Mouse (Mus musculus) intestine, embryonic 15.5 days (tissue): Measurements from ENCODE around the gene Fndc3b. TPM values are rescaled to one million over a fixed set of nuclear protein-coding genes. Genes with fewer than 3 reads are reported as not detected.

Experiments used
- ATAC-seq: fragments of 200-750 bp; cut with Nextera tagmentation; 2 replicates; pipeline ENCODE4 v1.8.0; 2017; ENCODE audit warnings: moderate TSS enrichment, moderate library complexity
- H3K27ac ChIP-seq: fragments of 300-500 bp; sonication (generic); 2 replicates; pipeline ENCODE4 v1.5.1; 2015; ENCODE audit warnings: mild to moderate bottlenecking, inconsistent platforms
- H3K27me3 ChIP-seq: fragments of 300-500 bp; sonication (generic); replicated peaks from 2 replicates; pipeline ENCODE4 v1.6.1; 2015; ENCODE audit warnings: inconsistent platforms
- H3K36me3 ChIP-seq: fragments of 300-500 bp; sonication (generic); 2 replicates; pipeline ENCODE4 v1.6.1; 2015; ENCODE audit warnings: inconsistent platforms
- H3K4me1 ChIP-seq: fragments of 300-500 bp; sonication (generic); replicated peaks from 2 replicates; pipeline ENCODE4 v1.6.1; 2015; ENCODE audit warnings: inconsistent platforms
- H3K4me2 ChIP-seq: fragments of 300-500 bp; sonication (generic); replicated peaks from 2 replicates; pipeline ENCODE4 v1.6.1; 2015; ENCODE audit warnings: mild to moderate bottlenecking, inconsistent platforms
- H3K4me3 ChIP-seq: fragments of 300-500 bp; sonication (generic); replicated peaks from 2 replicates; pipeline ENCODE4 v1.5.1; 2015; ENCODE audit warnings: inconsistent platforms
- H3K9ac ChIP-seq: fragments of 300-500 bp; sonication (generic); 2 replicates; pipeline ENCODE4 v1.6.1; 2015; ENCODE audit warnings: inconsistent platforms
- H3K9me3 ChIP-seq: fragments of 300-500 bp; sonication (generic); 2 replicates; pipeline ENCODE4 v1.6.1; 2016; ENCODE audit warnings: inconsistent platforms
- WGBS: fragments of 180-500 bp; shearing (Covaris S2); methylation state at CpG from one replicate; pipeline ENCODE4 v1.1.7; 2015; 5-methylcytosine and 5-hydroxymethylcytosine counted together
- polyA plus RNA-seq: library from polyadenylated mRNA; unstranded; fragments of >200 nt; fragmentation: Nextera tagmentation; extraction: Ambion mirVana; gene quantifications from 2 replicates; pipeline ENCODE4 v1.2.1, GENCODE M21; 2015

Fndc3b gene
- polyA plus RNA-seq, 1 experiment from 2014 or later = 20.1 TPM

DNA sequence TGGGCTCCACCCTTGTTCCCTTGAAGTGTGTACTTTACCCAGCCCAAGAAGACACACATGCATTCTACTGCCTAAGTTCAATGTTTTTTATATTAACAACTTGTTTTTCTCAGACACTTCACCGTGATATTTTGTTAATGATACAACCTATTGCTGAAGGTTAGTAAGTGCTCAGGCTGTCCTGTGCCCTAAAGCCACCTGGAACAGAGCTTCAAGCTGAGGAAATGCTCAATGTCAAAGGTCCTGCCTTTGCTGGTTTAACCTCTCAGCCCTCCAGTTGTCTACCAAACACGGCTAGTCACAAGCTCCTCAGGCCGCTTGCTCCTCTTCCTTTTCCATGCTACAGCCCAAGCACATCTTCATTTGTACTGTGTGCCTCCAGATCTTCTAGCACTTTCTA is 157.3 kb downstream of the Fndc3b start:
- Histone ChIP-seq H3K36me3 (no peaks in the 10 kb centered on the region), H3K27me3 (no peaks in the 10 kb centered on the region), H3K27ac (no peak overlapping the region), H3K4me3 (no peak overlapping the region), H3K9me3 (no peaks in the 10 kb centered on the region), H3K4me1 (peaks cover 4% of the 10 kb centered on the region; the same call in 1 of the 2 replicates), H3K4me2 (no peak overlapping the region), H3K9ac (no peak overlapping the region)
- WGBS = 89% methylated on average over 3 of the region's 3 CpGs
- ATAC-seq = no peak

DNA sequence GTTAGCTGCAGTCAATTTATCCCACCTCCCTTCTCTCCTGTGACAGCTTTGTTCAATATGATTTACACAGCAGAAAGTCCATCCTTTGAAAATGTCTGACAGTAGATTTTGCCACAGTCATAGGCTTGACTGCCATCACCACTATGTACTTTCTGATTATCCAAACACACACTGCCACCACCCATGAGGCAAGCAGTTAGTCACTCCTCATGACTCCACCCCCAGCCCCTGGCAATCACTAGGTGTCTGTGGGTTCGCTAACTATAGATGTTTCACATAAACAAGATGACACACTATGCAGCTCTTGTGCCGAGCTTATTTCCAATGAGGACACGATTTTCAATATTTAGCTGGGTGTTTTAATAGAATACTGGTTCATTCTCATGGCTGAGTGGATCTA is 160.1 kb downstream of the Fndc3b start:
- Histone ChIP-seq H3K27me3 (no peaks in the 10 kb centered on the region), H3K4me1 (no peaks in the 10 kb centered on the region), H3K36me3 (no peaks in the 10 kb centered on the region), H3K4me3 (no peak overlapping the region), H3K4me2 (no peak overlapping the region), H3K9ac (no peak overlapping the region), H3K27ac (no peak overlapping the region), H3K9me3 (no peaks in the 10 kb centered on the region)
- WGBS = 87% methylated on average over 3 of the region's 3 CpGs
- ATAC-seq = no peak

DNA sequence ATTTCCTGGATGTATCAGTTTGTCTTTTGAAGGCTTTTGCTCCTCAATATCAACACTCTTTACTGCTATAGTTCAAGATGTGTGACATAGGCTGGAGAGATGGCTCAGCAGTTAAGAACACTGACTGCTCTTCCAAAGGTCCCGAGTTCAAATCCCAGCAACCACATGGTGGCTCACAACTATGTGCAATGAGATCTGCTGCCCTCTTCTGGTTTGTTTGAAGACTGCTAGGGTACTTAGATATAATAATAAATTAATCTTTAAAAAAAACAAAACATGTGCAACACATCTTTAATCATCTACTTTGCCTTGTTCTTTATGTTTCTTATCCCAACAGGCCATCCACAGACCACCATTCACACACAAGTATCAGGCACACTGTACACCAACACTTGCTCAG is 160.7 kb downstream of the Fndc3b start:
- Histone ChIP-seq H3K4me3 (no peak overlapping the region), H3K9me3 (no peaks in the 10 kb centered on the region), H3K9ac (no peak overlapping the region), H3K36me3 (no peaks in the 10 kb centered on the region), H3K4me2 (no peak overlapping the region), H3K4me1 (no peaks in the 10 kb centered on the region), H3K27me3 (no peaks in the 10 kb centered on the region), H3K27ac (no peak overlapping the region)
- 87% methylated on average over 1 of the region's 1 CpGs for whole genome bisulfite sequencing
- no peak for ATAC-seq

DNA sequence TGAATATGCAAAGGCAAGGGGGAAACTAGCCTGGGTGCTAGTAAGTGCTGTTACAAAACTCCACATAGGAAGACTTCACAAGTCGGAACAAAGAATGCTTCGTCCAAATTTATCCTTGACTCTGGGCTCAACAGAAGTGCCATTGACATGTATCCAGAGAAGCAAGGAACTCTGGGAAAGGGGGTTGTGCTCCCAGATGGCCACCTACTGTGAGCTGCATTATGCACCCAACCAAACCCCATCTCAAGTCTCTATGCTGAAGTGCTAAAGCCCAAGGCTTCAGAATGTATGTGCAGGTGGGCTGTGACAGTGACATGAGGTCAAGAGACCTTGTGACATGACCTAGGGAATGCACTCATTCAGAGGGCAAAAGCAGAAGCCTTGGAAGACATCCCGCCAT is 165.5 kb downstream of the Fndc3b start:
- H3K4me2 ChIP-seq = no peak overlapping the region
- WGBS = 91% methylated on average over 3 of the region's 3 CpGs
- H3K9me3 ChIP-seq = no peaks in the 10 kb centered on the region
- no peak overlapping the region for H3K9ac ChIP-seq
- no peaks in the 10 kb centered on the region for H3K4me1 ChIP-seq
- no peak overlapping the region for H3K27ac ChIP-seq
- no peak overlapping the region for H3K4me3 ChIP-seq
- H3K27me3 ChIP-seq = no peaks in the 10 kb centered on the region
- ATAC-seq = no peak
- no peaks in the 10 kb centered on the region for H3K36me3 ChIP-seq

DNA sequence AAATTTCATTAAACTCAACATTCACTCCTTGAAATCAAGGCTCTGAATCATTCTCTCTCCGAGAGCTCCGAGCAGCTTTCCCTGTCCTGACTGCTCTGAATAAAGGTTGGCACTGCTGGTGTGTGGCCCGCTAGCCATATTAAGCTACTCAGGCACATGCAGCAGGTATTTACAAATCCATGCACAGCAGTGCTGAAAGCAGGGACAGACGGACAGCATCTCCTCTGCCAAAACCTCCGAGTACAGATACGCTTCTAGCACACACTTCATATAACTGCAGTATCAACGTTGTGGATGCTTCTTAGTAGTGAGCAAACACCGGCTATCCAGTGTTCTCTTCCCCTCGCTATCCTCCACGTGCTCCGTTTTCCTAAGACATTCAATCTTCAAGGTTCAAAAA is 167.0 kb downstream of the Fndc3b start:
- ATAC-seq = no peak
- WGBS = 95% methylated on average over 11 of the region's 11 CpGs
- Histone ChIP-seq H3K9me3 (no peaks in the 10 kb centered on the region), H3K9ac (no peak overlapping the region), H3K36me3 (no peaks in the 10 kb centered on the region), H3K27me3 (no peaks in the 10 kb centered on the region), H3K4me2 (no peak overlapping the region), H3K27ac (no peak overlapping the region), H3K4me1 (no peaks in the 10 kb centered on the region), H3K4me3 (no peak overlapping the region)

DNA sequence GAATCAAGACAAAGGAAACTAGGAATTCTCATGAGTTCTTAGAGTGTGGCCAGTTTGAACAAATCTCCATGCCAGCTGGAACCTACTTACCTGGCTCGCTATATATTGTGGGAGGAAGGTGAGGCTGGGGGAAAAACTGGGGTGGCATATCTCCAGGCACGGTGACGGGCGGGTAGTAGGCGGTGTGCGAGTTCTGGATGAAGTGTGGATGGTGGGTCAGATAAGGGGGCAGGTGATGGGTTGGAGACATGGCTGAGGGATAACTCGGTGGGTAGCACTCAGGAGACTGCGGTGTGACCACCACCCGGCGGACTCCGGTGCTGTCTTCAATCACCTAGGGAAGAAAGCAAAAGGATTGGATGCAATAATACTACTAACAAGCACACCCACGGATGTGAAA is 169.3 kb downstream of the Fndc3b start:
- H3K4me1 ChIP-seq = no peaks in the 10 kb centered on the region
- H3K4me2 ChIP-seq = no peak overlapping the region
- no peak overlapping the region for H3K27ac ChIP-seq
- no peaks in the 10 kb centered on the region for H3K36me3 ChIP-seq
- H3K9me3 ChIP-seq = no peaks in the 10 kb centered on the region
- no peak overlapping the region for H3K4me3 ChIP-seq
- 94% methylated on average over 12 of the region's 12 CpGs for WGBS
- ATAC-seq = no peak
- no peaks in the 10 kb centered on the region for H3K27me3 ChIP-seq
- H3K9ac ChIP-seq = no peak overlapping the region

DNA sequence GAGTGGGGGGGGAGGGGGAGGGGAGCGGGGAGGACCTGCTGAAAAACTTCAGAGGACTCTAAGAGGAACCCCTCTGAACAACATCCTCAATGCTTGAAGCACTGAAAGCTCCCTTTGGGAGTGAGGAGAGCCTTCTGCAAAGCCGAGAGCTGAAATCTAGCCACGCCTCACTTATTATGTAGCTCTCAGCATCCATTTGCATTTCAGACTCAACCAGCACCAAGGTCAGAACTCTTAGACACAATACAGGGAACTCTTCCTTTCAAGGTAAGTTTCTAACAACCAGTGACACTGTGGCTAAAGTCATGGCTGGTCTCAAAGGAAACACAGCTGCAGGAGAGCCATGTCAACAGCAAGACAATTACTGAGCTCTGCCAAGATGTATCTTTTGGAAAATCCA is 169.9 kb downstream of the Fndc3b start:
- H3K4me2 ChIP-seq = no peak overlapping the region
- 82% methylated on average over 3 of the region's 3 CpGs for WGBS
- H3K9me3 ChIP-seq = no peaks in the 10 kb centered on the region
- no peak overlapping the region for H3K4me3 ChIP-seq
- H3K27me3 ChIP-seq = no peaks in the 10 kb centered on the region
- H3K9ac ChIP-seq = no peak overlapping the region
- no peaks in the 10 kb centered on the region for H3K36me3 ChIP-seq
- ATAC-seq = no peak
- H3K27ac ChIP-seq = no peak overlapping the region
- no peaks in the 10 kb centered on the region for H3K4me1 ChIP-seq

DNA sequence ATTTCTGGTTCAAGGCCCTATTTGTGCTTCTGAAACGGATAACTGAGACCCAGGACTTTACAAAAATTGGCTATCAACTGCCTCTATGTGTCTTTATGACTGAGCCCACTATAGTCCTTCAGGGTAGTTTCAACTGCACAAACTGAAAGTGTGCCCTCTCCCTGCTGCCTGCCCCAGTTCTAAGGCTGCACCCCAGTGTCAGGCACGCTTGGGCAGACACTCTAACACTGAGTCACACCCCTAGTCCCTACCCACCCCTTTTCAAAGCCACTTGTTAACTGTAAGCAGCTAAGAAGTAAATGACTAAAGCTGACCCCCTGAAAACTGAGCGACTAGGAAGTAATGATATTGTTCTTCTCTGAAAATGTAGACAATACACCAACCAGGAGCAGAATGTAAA is 176.9 kb downstream of the Fndc3b start:
- H3K27ac ChIP-seq = no peak overlapping the region
- no peak for ATAC-seq
- H3K9ac ChIP-seq = no peak overlapping the region
- H3K36me3 ChIP-seq = peaks cover 3% of the 10 kb centered on the region; the same call in 1 of the 2 replicates
- H3K4me1 ChIP-seq = no peaks in the 10 kb centered on the region
- H3K4me2 ChIP-seq = no peak overlapping the region
- H3K9me3 ChIP-seq = no peaks in the 10 kb centered on the region
- no peak overlapping the region for H3K4me3 ChIP-seq
- no peaks in the 10 kb centered on the region for H3K27me3 ChIP-seq
- 84% methylated on average over 3 of the region's 3 CpGs for WGBS

DNA sequence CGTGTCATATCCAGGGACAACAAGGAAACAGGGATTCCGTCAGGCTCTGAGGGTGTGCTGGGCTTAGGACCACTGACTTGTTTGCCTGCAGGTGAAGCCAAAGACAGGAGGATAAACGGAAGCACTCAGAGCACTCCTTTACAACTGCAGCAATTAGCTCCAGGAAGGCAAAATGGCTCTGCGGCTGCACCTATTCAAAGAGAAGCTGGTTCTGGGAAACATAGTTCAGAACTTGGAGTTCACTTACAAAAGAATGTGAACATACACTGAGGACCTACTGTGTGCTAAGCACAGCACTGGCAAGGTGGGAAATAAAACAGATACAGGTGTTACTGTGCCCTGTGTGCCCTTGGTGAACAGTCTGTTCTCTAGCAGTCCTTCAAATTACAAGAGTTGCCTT is 177.4 kb downstream of the Fndc3b start:
- peaks cover 3% of the 10 kb centered on the region; the same call in 1 of the 2 replicates for H3K36me3 ChIP-seq
- 80% methylated on average over 4 of the region's 4 CpGs for WGBS
- no peaks in the 10 kb centered on the region for H3K27me3 ChIP-seq
- H3K9me3 ChIP-seq = no peaks in the 10 kb centered on the region
- no peaks in the 10 kb centered on the region for H3K4me1 ChIP-seq
- ATAC-seq = no peak
- no peak overlapping the region for H3K9ac ChIP-seq
- no peak overlapping the region for H3K27ac ChIP-seq
- H3K4me2 ChIP-seq = no peak overlapping the region
- H3K4me3 ChIP-seq = no peak overlapping the region

DNA sequence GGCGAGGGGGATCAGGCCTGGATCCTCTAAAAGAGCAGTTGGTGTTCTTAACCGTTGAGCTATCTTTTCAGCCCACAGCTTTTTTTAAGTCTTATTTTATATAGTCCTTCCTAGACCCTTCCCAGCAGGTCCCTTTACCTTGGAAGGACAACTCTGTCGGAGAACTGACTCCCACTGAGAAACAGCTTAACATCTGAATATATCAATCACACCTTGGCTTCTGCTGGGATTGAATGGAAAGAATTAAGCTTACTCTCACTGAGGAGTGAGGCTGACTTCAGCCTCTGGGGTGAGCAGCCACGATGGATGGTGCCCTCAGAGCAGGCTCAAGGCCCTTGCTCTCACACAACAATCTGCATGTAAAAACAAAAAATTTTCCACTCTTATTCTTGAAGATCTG is 179.1 kb downstream of the Fndc3b start:
- Histone ChIP-seq H3K9me3 (no peaks in the 10 kb centered on the region), H3K9ac (no peak overlapping the region), H3K4me2 (no peak overlapping the region), H3K27me3 (no peaks in the 10 kb centered on the region), H3K36me3 (peaks cover 3% of the 10 kb centered on the region; the same call in 1 of the 2 replicates), H3K27ac (no peak overlapping the region), H3K4me1 (no peaks in the 10 kb centered on the region), H3K4me3 (no peak overlapping the region)
- 73% methylated on average over 4 of the region's 4 CpGs for WGBS
- no peak for ATAC-seq

DNA sequence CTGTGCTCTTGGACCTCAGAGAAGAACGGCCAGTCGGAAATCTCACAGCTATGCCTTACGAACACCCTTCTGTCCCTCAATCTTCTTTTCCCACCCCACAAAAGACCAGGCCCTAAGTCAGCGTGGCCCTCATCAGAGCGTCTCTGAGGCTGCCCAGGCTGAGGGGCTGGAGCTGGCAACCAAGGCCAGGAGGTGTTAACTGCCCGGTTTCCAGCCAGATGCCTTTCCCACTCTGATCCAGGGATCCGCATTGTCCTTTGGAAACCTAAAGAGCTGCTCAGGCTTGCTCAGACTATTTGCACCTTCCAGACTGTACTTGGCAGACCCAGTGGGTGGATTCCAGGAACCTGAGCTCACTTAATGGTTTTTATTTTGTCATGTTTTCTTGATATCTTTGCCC is 180.7 kb downstream of the Fndc3b start:
- Histone ChIP-seq H3K9ac (no peak overlapping the region), H3K4me1 (no peaks in the 10 kb centered on the region), H3K27ac (no peak overlapping the region), H3K9me3 (no peaks in the 10 kb centered on the region), H3K4me2 (no peak overlapping the region), H3K4me3 (no peak overlapping the region), H3K36me3 (peaks cover 3% of the 10 kb centered on the region; the same call in 1 of the 2 replicates), H3K27me3 (no peaks in the 10 kb centered on the region)
- WGBS = 75% methylated on average over 7 of the region's 7 CpGs
- ATAC-seq = no peak

DNA sequence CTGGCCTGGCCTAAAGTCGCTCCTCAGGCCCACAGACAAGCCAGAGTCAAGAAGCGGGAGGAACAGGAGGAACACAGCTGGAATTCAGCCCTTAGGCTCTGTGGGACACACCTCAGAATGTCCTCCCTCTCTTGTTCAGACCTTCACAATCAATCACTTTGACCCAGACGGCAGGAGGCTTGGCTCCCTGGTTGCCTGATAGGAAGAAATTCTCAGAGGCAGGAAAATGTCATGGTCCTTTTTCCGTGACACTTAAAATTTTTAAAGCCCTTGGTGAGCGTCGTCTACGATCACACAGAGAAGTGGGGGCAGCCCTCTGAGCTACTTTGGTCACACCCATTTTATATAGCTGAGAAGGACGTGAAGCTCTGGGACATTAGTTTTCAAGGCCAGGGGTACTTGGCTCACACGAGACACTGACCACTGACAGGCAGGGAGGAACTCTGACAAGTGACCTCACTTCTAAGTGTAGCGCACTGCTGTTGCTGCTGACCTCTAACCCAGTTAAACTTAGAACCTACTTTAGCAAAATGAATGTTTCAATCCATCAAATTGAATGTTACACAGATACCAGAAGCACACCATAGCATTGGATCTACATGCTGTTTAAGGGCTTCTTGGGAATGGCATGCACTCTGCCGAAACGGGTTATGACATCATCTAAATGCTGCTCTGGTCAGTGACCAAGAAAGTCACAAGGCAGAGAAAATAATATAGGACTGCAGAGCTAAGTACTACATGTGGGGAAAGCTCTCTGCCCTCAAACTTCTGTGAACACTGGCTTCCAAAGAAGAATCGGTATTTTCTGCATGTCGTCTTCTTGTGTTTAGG is 181.7 kb downstream of the Fndc3b start:
- WGBS = 61% methylated on average over 14 of the region's 14 CpGs
- Histone ChIP-seq H3K36me3 (no peaks in the 10 kb centered on the region), H3K9ac (no peak overlapping the region), H3K4me2 (no peak overlapping the region), H3K27me3 (no peaks in the 10 kb centered on the region), H3K4me3 (no peak overlapping the region), H3K27ac (no peak overlapping the region), H3K4me1 (no peaks in the 10 kb centered on the region), H3K9me3 (no peaks in the 10 kb centered on the region)
- no peak for ATAC-seq

DNA sequence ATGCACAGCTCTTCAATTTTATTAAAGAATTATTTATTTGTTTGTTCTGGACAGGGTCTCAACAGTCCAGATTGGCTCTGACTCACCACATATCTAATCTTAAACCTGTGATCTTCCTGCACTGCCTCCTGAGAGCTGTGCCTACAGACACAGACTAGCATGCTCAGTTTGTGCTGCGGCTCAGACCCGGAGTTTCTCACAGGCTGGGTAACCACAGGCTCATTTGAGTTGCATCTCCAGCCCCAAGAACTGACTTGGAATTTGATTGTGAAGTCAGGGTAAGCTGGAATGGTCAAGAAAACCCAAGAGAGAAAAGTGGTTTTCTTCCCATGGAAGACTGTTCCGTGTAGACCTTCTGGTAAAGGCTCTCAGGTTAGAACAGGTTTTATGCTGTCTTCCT is 184.1 kb downstream of the Fndc3b start:
- Histone ChIP-seq H3K9ac (no peak overlapping the region), H3K36me3 (no peaks in the 10 kb centered on the region), H3K27me3 (no peaks in the 10 kb centered on the region), H3K27ac (no peak overlapping the region), H3K9me3 (no peaks in the 10 kb centered on the region), H3K4me2 (no peak overlapping the region), H3K4me1 (no peaks in the 10 kb centered on the region; the same call in 1 of the 2 replicates), H3K4me3 (no peak overlapping the region)
- WGBS = 89% methylated on average over 3 of the region's 3 CpGs
- no peak for ATAC-seq
